26 mouse cellular contexts compared by ENCODE assay signal in genomic region chr11:49518086-49518485, GRCm38 (mm10). TPM values are rescaled to one million over a fixed set of nuclear protein-coding genes. Genes with fewer than 3 reads are reported as not detected.
DNase-seq lines count a peak whose midpoint lies in the region.
"Had no signal": no experiment of that assay in that cellular context is flagged by ENCODE, and none has a peak within 500 bp of the region (broad histone marks: within the 10 kb centered on the region; RNA-seq: fewer than 3 reads in every experiment).

No protein-coding gene starts in this region.

- peak; percentile 6 to 28 for DNase-seq in frontal cortex, adult 2 months (ENCODE audit: extremely low spot score in 1 of 2, low spot score in 1 of 2)
- no peak for DNase-seq in frontal cortex, postnatal 10 days (ENCODE audit: low spot score in 2 of 2)
- peak; percentile 10 to 72 for DNase-seq in left cerebral cortex, postnatal 25 days (ENCODE audit: low spot score in 2 of 2)
- DNase-seq in left cerebral cortex, adult 18-20 months (ENCODE audit: low spot score in 2 of 2): no peak
- DNase-seq in brain, adult 2 months (ENCODE audit: low read depth, low spot score): peak; percentile 50
- peak; percentile 31 for DNase-seq in telencephalon, adult 2 months (ENCODE audit: low read depth, low spot score)
- no peak for DNase-seq in layer of hippocampus, adult 8-10 months (ENCODE audit: low spot score in 2 of 2)
- DNase-seq: adrenal gland, adult 2 months; adrenal gland, postnatal 10 days; adrenal gland, postnatal 25 days; cerebellum, adult 11-12 months; cerebellum, adult 2 months; cerebellum, adult 9-10 months; cerebellum, postnatal 10 days; cerebellum, postnatal 25 days had no signal

- intact Hi-C loops in left cerebral cortex, postnatal 25 days (cut with DNase I): loop anchor here (5.0 kb wide), 1 partner anchor 191 kb away; no protein-coding TSS in a partner anchor

RNA-seq across cellular contexts. Expression of gene Olfr1383, which starts 1.4 kb away (rescaled TPM):
- not detected in 2 replicates for polyA plus RNA-seq in frontal cortex, adult 2 months (2012; rRNA removed)
- not detected for total RNA-seq in left cerebral cortex, postnatal 25 days (2021)
- total RNA-seq in left cerebral cortex, adult 18-20 months (2021): not detected
- total RNA-seq in layer of hippocampus, adult 8-10 months (2022): 1 to 10 TPM in 1 of 4 experiments, under 1 TPM in 1, not detected in 2; 0.56 to 1.2 TPM
- total RNA-seq: adrenal gland, adult 2 months; adrenal gland, postnatal 10 days; adrenal gland, postnatal 25 days; adrenal gland, postnatal 4 days; ES-E14; MEL had no signal
- polyA plus RNA-seq: adrenal gland, adult 2 months; C2C12; cerebellum, adult 2 months; cortical plate, adult 2 months; embryonic facial prominence, embryonic 10.5 days; embryonic facial prominence, embryonic 12.5 days; embryonic facial prominence, embryonic 14.5 days; forebrain, embryonic 11.5 days; forebrain, embryonic 13.5 days; forebrain, embryonic 15.5 days had no signal

RNA-seq across cellular contexts. Expression of gene Olfr1382, which starts 10.0 kb away (rescaled TPM):
- polyA plus RNA-seq in frontal cortex, adult 2 months (2012; rRNA removed): 0.04 TPM in 1 of 2 replicates, not detected in the other
- not detected for total RNA-seq in left cerebral cortex, postnatal 25 days (2021)
- not detected for total RNA-seq in left cerebral cortex, adult 18-20 months (2021)
- total RNA-seq in layer of hippocampus, adult 8-10 months (2022): not detected
- total RNA-seq: adrenal gland, adult 2 months; adrenal gland, postnatal 10 days; adrenal gland, postnatal 25 days; adrenal gland, postnatal 4 days; ES-E14; MEL had no signal
- polyA plus RNA-seq: adrenal gland, adult 2 months; C2C12; cerebellum, adult 2 months; cortical plate, adult 2 months; embryonic facial prominence, embryonic 10.5 days; embryonic facial prominence, embryonic 12.5 days; embryonic facial prominence, embryonic 14.5 days; forebrain, embryonic 11.5 days; forebrain, embryonic 13.5 days; forebrain, embryonic 15.5 days had no signal

RNA-seq across cellular contexts. Expression of gene Olfr1384, which starts 11.6 kb away (rescaled TPM):
- polyA plus RNA-seq in frontal cortex, adult 2 months (2012; rRNA removed): 0.11 TPM in 1 of 2 replicates, not detected in the other
- not detected for total RNA-seq in left cerebral cortex, postnatal 25 days (2021)
- total RNA-seq in left cerebral cortex, adult 18-20 months (2021): not detected
- total RNA-seq in layer of hippocampus, adult 8-10 months (2022): not detected
- total RNA-seq: adrenal gland, postnatal 10 days; adrenal gland, postnatal 25 days; adrenal gland, postnatal 4 days; ES-E14; MEL had no signal
- polyA plus RNA-seq: adrenal gland, adult 2 months; C2C12; cerebellum, adult 2 months; cortical plate, adult 2 months; embryonic facial prominence, embryonic 10.5 days; embryonic facial prominence, embryonic 12.5 days; forebrain, embryonic 11.5 days; forebrain, embryonic 13.5 days; forebrain, embryonic 15.5 days had no signal

RNA-seq across cellular contexts. Expression of gene Olfr1381, which starts 25.2 kb away (rescaled TPM):
- 0.06 TPM in 1 of 2 replicates, not detected in the other for polyA plus RNA-seq in frontal cortex, adult 2 months (2012; rRNA removed)
- not detected for total RNA-seq in left cerebral cortex, postnatal 25 days (2021)
- total RNA-seq in left cerebral cortex, adult 18-20 months (2021): not detected
- not detected for total RNA-seq in layer of hippocampus, adult 8-10 months (2022)
- total RNA-seq: adrenal gland, adult 2 months; adrenal gland, postnatal 10 days; adrenal gland, postnatal 25 days; adrenal gland, postnatal 4 days; ES-E14; MEL had no signal
- polyA plus RNA-seq: adrenal gland, adult 2 months; C2C12; cerebellum, adult 2 months; cortical plate, adult 2 months; embryonic facial prominence, embryonic 10.5 days; embryonic facial prominence, embryonic 12.5 days; embryonic facial prominence, embryonic 14.5 days; forebrain, embryonic 11.5 days; forebrain, embryonic 13.5 days; forebrain, embryonic 15.5 days had no signal

RNA-seq across cellular contexts. Expression of gene Olfr1385, which starts 29.2 kb away (rescaled TPM):
- polyA plus RNA-seq in frontal cortex, adult 2 months (2012; rRNA removed): 0.02 TPM in 1 of 2 replicates, not detected in the other
- not detected for total RNA-seq in left cerebral cortex, postnatal 25 days (2021)
- not detected for total RNA-seq in left cerebral cortex, adult 18-20 months (2021)
- total RNA-seq in layer of hippocampus, adult 8-10 months (2022): under 1 TPM in 2 of 4 experiments, not detected in 2; 0.11 to 0.18 TPM
- total RNA-seq: adrenal gland, adult 2 months; adrenal gland, postnatal 10 days; adrenal gland, postnatal 25 days; adrenal gland, postnatal 4 days; MEL had no signal
- polyA plus RNA-seq: adrenal gland, adult 2 months; C2C12; cerebellum, adult 2 months; cortical plate, adult 2 months; embryonic facial prominence, embryonic 10.5 days; embryonic facial prominence, embryonic 12.5 days; embryonic facial prominence, embryonic 14.5 days; forebrain, embryonic 11.5 days; forebrain, embryonic 13.5 days; forebrain, embryonic 15.5 days had no signal

Comparison
In these comparisons a context has a peak if more than half of its experiments do, and no peak if none do; other contexts are left out.
1. DNase-seq: peak in frontal cortex, adult 2 months (2 of 2), left cerebral cortex, postnatal 25 days (2 of 2), brain, adult 2 months (single experiment) and telencephalon, adult 2 months (single experiment); none in frontal cortex, postnatal 10 days (0 of 2), left cerebral cortex, adult 18-20 months (0 of 2) and layer of hippocampus, adult 8-10 months (0 of 2).